Mouse (Mus musculus) left cerebral cortex, adult 18-20 months (tissue): ENCODE measurements around the gene Tuba4a. TPM values are rescaled to one million over a fixed set of nuclear protein-coding genes. Genes with fewer than 3 reads are reported as not detected.

ENCODE experiments used
- DNase-seq, 2 experiments: peaks; one replicate each; pipeline ENCODE4 v3.0.0; 2021 to 2022; ENCODE audit warnings: low spot score in 2 of 2, mixed read lengths in 1 of 2
- long read RNA-seq, 2 experiments: library from polyadenylated mRNA; stranded (forward); transcript quantifications; one replicate each; pipeline ENCODE4 v2.0.0; 2021
- total RNA-seq, 2 experiments: library from RNA; stranded (reverse); gene quantifications; 2 replicates each; pipeline ENCODE4 v1.2.3; 2021

The Tuba4a gene
- total RNA-seq, result 100 to 1,000 TPM; 630 to 703 TPM
- long read RNA-seq, experiment 1, transcript Tuba4a-202 (4 exons, 2,840 nt), result major isoform, 253 of 367 reads
- long read RNA-seq, experiment 1, partial matches to known transcripts, result 36 of 367 reads
- long read RNA-seq, experiment 1, other reads (novel, unspliced or antisense), result 77 of 367 reads
- long read RNA-seq, experiment 2, transcript Tuba4a-202 (4 exons, 2,840 nt), result major isoform, 192 of 314 reads
- long read RNA-seq, experiment 2, partial matches to known transcripts, result 99 of 314 reads
- long read RNA-seq, experiment 2, other reads (novel, unspliced or antisense), result 23 of 314 reads

GRCm38 (mm10) chr1:75219531-75219930 lies at the start of gene Tuba4a:
Tuba4a (minus strand) TSS chr1:75219865.
- no peak for DNase-seq

GRCm38 (mm10) chr1:75264091-75264880 lies 44.6 kb upstream of the Tuba4a start, which contains the start of gene Ptprn:
Ptprn (minus strand) TSS chr1:75264502.
- peak; percentile 79 to 84 for DNase-seq

GRCm38 (mm10) chr1:75262969-75263951 lies 43.6 kb upstream of the Tuba4a start:
- peak; percentile 65 to 69 for DNase-seq

GRCm38 (mm10) chr1:75261278-75261677 lies 41.6 kb upstream of the Tuba4a start:
- DNase-seq, result peak in 1 of 2 experiments; percentile 46

- no peak for DNase-seq
Observed at GRCm38 (mm10) chr1:75255516-75256046, 35.9 kb upstream of the Tuba4a start.

- no peak for DNase-seq
Observed at GRCm38 (mm10) chr1:75254625-75255013, 35.0 kb upstream of the Tuba4a start.

- DNase-seq, result peak; percentile 86 to 95
Observed at GRCm38 (mm10) chr1:75253849-75254624, 34.4 kb upstream of the Tuba4a start.

- no peak for DNase-seq
Observed at GRCm38 (mm10) chr1:75253029-75253428, 33.4 kb upstream of the Tuba4a start.

GRCm38 (mm10) chr1:75252308-75252707 lies 32.6 kb upstream of the Tuba4a start:
- no peak for DNase-seq

- DNase-seq, result peak; percentile 70 to 76
Observed at GRCm38 (mm10) chr1:75251112-75251970, 31.7 kb upstream of the Tuba4a start.

GRCm38 (mm10) chr1:75250498-75250897 lies 30.8 kb upstream of the Tuba4a start:
- no peak for DNase-seq

GRCm38 (mm10) chr1:75248041-75248772 lies 28.5 kb upstream of the Tuba4a start:
- DNase-seq, result no peak

- no peak for DNase-seq
Observed at GRCm38 (mm10) chr1:75247071-75247930, 27.6 kb upstream of the Tuba4a start.

GRCm38 (mm10) chr1:75244836-75245235 lies 25.2 kb upstream of the Tuba4a start:
- peak in 1 of 2 experiments; percentile 66 for DNase-seq

GRCm38 (mm10) chr1:75244175-75244826 lies 24.6 kb upstream of the Tuba4a start:
- DNase-seq, result peak in 1 of 2 experiments; percentile 57

GRCm38 (mm10) chr1:75243411-75243810 lies 23.7 kb upstream of the Tuba4a start:
- no peak for DNase-seq

- DNase-seq, result peak in 1 of 2 experiments; percentile 62
Observed at GRCm38 (mm10) chr1:75239591-75239990, 19.9 kb upstream of the Tuba4a start.
